Mouse (Mus musculus) CH12.LX (cell line): ENCODE results near the gene Lamc1.

Experiments used
- CTCF ChIP-seq, 2 experiments: IDR thresholded peaks in 1 of 2; conservative IDR thresholded peaks in 1 of 2; 2 replicates each; pipeline ENCODE4 v1.5.1; 2011 to 2012; ENCODE audit warnings: low read depth in 2 of 2, low read length in 2 of 2, improper control_type of control experiment in 1 of 2, inconsistent platforms in 1 of 2, mild to moderate bottlenecking in 1 of 2, moderate library complexity in 1 of 2
- MAZ ChIP-seq: IDR thresholded peaks from 2 replicates; pipeline ENCODE4 v1.6.1; 2012; ENCODE audit warnings: low read depth, mild to moderate bottlenecking, inconsistent platforms, low read length, improper control_type of control experiment, moderate library complexity
- TCF12 ChIP-seq: IDR thresholded peaks from 2 replicates; pipeline ENCODE4 v1.6.1; 2014; ENCODE audit warnings: low read depth, mild to moderate bottlenecking, inconsistent platforms, low read length, improper control_type of control experiment

DNA sequence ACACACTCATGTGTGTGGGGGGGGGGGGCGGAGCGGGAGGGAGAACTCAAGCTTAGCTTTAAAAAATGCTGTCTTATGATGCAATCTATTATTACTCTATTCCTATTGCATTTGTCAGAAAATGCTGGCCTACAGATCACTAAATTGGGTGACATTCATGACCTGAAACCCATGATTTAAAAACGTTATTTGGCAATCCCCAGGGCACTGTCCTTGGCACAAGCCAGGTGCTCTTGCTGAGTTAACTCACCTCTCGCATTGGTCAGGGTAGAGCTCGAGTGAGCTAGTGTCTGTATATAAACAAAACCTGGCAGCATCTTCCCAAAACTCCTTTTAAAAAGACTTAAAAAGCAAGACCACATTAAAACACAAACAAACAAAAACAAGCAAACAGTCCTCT is 57.1 kb downstream of the Lamc1 start:
- TF ChIP-seq CTCF (conservative IDR thresholded peaks at IDR 0.05 in 1 of 2, IDR thresholded peaks at IDR 0.05 in 1 of 2; ENCODE audit: low read depth in 2 of 2, low read length in 2 of 2) (no peak), MAZ (no peak), TCF12 (no peak)
